Mouse (Mus musculus) gastrocnemius, adult 2 months (tissue): ENCODE measurements around the gene Coa3. TPM values are rescaled to one million over a fixed set of nuclear protein-coding genes. Genes with fewer than 3 reads are reported as not detected.

Source experiments
- DNase-seq: peaks from one replicate; pipeline ENCODE4 v3.0.0; 2022
- H3K27ac ChIP-seq: fragments of 200-600 bp; 2 replicates; pipeline ENCODE4 v1.8.1; 2022; ENCODE audit warnings: mild to moderate bottlenecking
- H3K4me3 ChIP-seq: fragments of 200-600 bp; 2 replicates; pipeline ENCODE4 v1.8.1; 2022; ENCODE audit warnings: mild to moderate bottlenecking, moderate library complexity
- CTCF ChIP-seq: fragments of 200-600 bp; IDR thresholded peaks from 2 replicates; pipeline ENCODE4 v1.8.1; 2022; ENCODE audit warnings: antibody characterized with exemption, mild to moderate bottlenecking, moderate library complexity
- intact Hi-C: fragments of 180-260 bp; cut with DNase I; formaldehyde crosslinking; loops from one replicate; pipeline ENCODE4 v1.15.1; 2025
- total RNA-seq, 2 experiments: library from RNA; stranded (reverse); gene quantifications; 2 replicates each; pipeline ENCODE4 v1.2.3; 2021

The Coa3 gene
- total RNA-seq, 2 experiments from 2014 or later, result 63.0 to 87.7 TPM

- no peak for DNase-seq
- TF ChIP-seq CTCF, result no peak
- Histone ChIP-seq H3K27ac (no peak overlapping the region), H3K4me3 (peak overlapping the region; percentile 84)
- intact Hi-C loops, result no loop called here
Observed at GRCm38 (mm10) chr11:101277381-101278222, 1.3 kb downstream of the Coa3 start.

GRCm38 (mm10) chr11:101276319-101277070, 2.4 kb downstream of the Coa3 start:
- Histone ChIP-seq H3K4me3 (no peak overlapping the region), H3K27ac (no peak overlapping the region)
- no peak for TF ChIP-seq CTCF
- intact Hi-C loops, result no loop called here
- no peak for DNase-seq

GRCm38 (mm10) chr11:101275309-101275708, 3.6 kb downstream of the Coa3 start:
- no peak for TF ChIP-seq CTCF

GRCm38 (mm10) chr11:101272446-101272845, 6.5 kb downstream of the Coa3 start:
- no peak overlapping the region for H3K27ac ChIP-seq
- DNase-seq, result no peak
- intact Hi-C loops, result no loop called here
- TF ChIP-seq CTCF, result no peak
- H3K4me3 ChIP-seq, result no peak overlapping the region

More at GRCm38 (mm10) chr11:101275309-101275708, 3.6 kb downstream of the Coa3 start:
- intact Hi-C loops, result no loop called here
- H3K4me3 ChIP-seq, result no peak overlapping the region
- DNase-seq, result no peak
- no peak overlapping the region for H3K27ac ChIP-seq

GRCm38 (mm10) chr11:101269577-101270116, 9.3 kb downstream of the Coa3 start:
- DNase-seq, result no peak
- no peak overlapping the region for H3K27ac ChIP-seq
- no peak overlapping the region for H3K4me3 ChIP-seq
- intact Hi-C loops, result no loop called here
- no peak for TF ChIP-seq CTCF

DNA sequence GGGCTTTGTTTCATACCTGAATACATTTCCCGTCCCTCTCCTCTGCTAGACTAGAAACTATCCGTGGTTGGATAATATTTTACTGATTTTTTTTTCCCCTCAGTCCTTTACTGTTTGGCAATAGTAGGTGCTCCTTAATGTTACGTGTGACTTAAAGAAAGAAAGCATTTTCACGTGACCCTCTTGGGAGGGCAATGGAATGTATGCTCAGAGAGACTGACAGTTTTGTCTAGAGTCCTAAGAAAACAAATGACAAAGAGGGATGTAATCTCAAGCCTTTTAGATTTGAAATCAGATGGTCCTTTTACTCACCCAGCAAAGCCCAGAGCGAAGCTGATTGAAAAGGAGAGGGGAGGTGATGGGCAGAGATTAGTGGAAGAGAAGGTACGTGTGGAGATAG, 13.0 kb downstream of the Coa3 start:
- no peak overlapping the region for H3K27ac ChIP-seq
- no peak overlapping the region for H3K4me3 ChIP-seq
- DNase-seq, result no peak
- TF ChIP-seq CTCF, result no peak
- intact Hi-C loops, result no loop called here

GRCm38 (mm10) chr11:101264954-101265471, 13.9 kb downstream of the Coa3 start:
- intact Hi-C loops, result no loop called here
- Histone ChIP-seq H3K27ac (no peak overlapping the region), H3K4me3 (no peak overlapping the region)
- TF ChIP-seq CTCF, result no peak
- no peak for DNase-seq

GRCm38 (mm10) chr11:101263989-101264280, 15.0 kb downstream of the Coa3 start:
- DNase-seq, result no peak
- no peak overlapping the region for H3K4me3 ChIP-seq
- no peak overlapping the region for H3K27ac ChIP-seq
- intact Hi-C loops, result no loop called here
- TF ChIP-seq CTCF, result no peak

- Histone ChIP-seq H3K4me3 (no peak overlapping the region), H3K27ac (no peak overlapping the region)
- TF ChIP-seq CTCF, result no peak
- no peak for DNase-seq
- intact Hi-C loops, result no loop called here
Observed at GRCm38 (mm10) chr11:101263138-101263988, 15.6 kb downstream of the Coa3 start.

DNA sequence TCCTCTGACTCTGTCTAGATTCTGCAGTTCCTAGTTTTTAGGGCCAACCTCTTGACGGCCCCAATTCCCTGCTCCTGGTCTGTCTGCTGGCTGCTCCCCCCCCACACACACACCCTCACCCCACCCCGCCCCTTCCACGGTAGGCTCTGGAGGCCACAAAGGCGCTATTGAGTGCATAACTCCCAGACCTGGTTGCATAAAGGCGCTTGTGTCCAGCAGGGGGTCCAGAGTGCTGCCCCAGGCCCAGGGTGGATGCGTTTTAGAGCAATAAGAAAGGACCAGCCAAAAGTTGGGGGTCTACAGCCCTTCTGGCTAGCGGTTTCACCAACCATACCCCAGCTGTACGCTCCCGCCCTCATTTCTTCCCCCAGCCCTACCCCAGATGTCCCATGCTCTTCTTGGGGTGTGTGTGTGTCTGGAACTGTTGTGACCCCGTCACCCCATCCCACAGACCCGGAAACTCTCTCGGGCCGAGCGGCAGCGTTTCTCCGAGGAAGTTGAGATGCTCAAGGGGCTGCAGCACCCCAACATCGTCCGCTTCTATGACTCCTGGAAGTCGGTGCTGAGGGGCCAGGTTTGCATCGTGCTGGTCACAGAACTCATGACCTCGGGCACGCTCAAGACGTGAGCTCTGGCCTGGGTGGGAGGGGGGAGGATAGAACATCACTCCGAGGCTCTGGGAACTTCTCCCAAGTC, 16.5 kb downstream of the Coa3 start:
- intact Hi-C loops, result no loop called here
- no peak for DNase-seq
- Histone ChIP-seq H3K27ac (no peak overlapping the region), H3K4me3 (no peak overlapping the region)
- no peak for TF ChIP-seq CTCF

- intact Hi-C loops, result no loop called here
- no peak for TF ChIP-seq CTCF
- Histone ChIP-seq H3K27ac (peak overlapping the region; percentile 56), H3K4me3 (peak overlapping the region; percentile 76)
- DNase-seq, result no peak
Observed at GRCm38 (mm10) chr11:101260826-101261380, 18.0 kb downstream of the Coa3 start.
